Mouse (Mus musculus) ovary, postnatal 36 days (tissue): ENCODE results near the gene Gprc5c.

Experiments
- DNase-seq: peaks from one replicate; pipeline ENCODE4 v3.0.0; 2022; ENCODE audit warnings: low spot score, mixed read lengths

Gene Gprc5c

DNA sequence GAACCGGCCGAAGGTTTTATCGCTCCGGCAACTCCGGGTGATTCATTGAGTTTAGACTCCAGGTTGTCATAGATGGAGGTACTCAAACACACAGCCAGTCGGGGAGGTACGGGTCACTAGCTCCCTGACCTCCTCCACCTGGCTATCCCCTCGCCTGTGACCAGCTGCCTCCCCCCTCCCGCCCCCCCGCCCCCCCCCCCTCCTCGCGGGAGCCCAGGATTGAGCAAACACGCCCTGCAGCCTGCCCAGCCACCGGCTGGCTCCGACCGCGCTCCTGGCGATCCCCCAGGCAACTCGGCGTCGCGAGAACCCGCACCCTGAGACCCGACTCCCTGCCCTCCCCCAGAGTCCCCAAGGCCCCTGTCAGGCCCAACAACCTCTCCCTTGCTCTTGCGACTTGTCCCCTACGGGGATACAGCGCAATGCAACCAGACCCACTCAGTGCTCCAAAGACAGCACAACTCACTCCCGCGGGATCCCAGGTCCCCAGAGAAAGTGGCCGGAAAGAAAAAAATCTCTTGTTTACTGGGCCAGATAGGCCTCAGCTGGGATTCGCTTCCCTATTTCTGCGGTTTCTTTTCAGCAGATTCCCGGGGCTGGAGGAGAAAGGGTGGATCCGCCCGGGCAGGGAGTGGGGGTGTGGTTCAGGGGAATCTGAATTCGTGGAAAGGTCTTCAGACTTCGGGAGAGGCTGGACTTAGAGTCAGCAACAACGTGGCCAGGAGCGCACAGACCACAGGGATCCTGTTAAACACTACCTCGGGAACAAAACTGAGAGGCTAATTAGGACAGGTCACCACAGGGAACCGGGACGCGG is at the start of gene Gprc5c:
Gene Gprc5c, plus strand, starts transcription at position 701 of the 817 bp plus-strand sequence.
- DNase-seq, result peak; percentile 59

DNA sequence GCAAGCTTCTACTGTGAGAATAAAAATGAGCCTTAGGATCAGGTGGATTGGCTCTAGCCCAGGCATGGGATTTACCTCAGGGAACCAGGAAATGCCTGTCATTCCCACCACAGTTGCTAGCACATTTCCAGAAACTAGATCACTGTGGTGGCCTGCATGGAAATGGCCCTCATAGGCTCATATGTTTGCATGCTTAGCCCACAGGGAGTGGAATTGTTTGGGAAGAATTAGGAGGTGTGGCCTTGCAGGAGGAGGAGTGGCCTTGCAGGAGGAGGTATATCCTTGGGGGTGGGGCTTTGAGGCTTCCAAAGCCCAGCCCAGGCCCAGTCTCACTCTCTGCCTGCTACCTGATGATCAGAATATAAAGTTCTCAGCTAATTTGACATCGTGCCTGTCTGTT is 49.0 kb upstream of the Gprc5c start:
- DNase-seq, result no peak

DNA sequence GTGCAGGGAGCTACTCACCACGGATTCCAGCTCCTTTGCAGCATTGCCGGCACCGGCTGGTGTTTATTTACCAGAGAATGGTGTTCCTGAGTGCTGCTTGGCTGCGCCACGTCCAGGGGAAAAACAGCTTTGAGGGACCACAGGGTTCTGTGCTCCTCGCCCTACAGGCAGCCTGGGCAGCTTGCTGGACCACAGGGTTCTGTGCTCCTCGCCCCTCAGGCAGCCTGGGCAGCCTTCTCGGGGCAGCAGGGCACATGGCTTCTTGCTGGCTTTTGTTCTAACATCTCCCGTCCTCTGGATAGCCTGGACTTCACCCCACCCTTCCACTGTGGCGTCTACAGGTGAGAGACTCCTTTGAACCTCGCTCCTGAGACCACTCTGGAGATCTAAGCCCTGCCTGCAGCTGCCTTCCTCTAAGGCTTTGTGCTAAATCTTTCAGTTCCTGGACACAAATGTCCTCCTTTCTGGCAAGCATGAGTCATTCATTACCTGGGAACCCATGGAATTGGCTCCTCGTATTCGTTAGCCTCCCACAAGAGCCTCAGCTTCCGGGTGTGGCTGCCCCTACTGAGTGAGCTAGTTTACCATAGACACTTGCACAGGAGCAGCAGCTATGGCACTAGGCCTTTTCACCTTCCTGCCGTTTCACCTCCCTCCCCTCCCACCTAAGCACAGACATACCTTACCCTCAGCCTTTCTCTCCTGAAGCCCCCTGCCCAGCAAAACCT is 48.2 kb upstream of the Gprc5c start:
- no peak for DNase-seq

DNA sequence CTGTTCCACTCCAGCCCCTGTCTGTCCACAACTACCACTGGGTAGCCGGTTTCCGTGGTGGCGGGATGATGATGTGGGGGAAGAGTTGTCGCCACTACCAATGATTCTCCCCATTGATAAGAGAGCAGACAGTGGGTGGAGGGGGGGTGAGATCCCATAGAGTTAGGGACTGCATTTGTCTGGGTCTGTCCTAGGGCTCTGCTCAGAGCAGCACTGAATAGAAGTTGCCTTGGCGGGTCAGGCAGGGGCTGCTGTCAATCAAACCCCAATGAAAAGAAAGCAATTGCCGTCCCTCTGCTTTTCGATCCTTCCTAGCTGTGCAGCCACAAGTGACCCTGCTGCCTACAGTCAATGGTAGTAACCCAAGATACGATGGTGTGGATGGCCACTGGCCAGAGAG is 47.0 kb upstream of the Gprc5c start:
- no peak for DNase-seq

DNA sequence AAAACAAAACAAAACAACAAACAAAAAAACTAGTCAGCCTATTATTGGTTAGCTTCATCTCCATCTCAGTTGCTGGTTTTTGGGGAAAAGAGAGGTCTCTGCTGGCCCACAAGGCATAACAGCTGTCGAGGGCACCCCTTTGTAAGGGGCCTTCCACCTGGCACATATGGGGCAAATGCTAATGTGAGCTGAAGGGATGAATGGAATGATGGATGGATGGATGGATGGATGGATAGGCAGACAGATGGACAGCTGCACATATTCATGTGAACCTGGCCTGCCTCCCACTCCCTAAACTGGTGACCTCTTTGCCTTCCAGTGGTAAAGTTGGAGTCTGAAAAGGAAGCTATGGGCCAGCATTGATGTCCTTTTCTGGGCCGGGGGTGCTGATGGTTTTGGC is 43.9 kb upstream of the Gprc5c start:
- no peak for DNase-seq

DNA sequence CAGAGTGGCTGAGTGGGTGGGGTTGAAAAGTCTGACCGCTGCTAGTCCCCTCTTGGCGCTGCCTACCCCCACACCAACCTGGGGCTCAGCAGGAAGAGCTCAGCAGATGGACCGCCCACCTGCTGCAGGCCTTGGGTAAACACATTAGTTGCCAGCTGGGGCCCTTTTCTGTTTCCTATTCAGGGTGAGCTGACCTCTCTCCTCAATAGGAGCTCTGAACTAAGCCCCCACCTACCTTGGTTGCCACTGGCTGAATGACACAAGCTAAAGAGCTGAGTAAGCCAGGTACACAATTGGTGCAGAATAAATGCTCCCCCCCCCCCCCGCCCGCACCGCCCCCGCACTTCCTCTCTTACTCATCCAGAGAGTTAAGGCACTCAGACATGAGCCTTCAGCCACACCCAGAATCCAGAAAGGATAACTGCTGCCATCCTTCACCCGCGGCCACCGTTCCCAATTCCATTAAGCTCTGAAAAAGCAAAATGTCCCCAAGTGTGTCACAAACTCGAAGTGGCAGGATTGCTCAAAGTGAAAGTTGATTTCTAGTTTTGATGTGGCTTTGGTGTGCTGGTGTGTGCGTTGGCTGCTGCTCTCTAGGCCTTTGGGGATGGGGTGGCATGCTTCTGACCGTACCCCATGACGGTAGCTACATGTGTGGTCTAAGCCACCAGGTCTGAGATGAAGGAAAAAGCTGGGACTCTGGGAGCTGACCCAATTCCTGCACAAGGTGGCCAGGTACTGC is 43.1 kb upstream of the Gprc5c start:
- no peak for DNase-seq

DNA sequence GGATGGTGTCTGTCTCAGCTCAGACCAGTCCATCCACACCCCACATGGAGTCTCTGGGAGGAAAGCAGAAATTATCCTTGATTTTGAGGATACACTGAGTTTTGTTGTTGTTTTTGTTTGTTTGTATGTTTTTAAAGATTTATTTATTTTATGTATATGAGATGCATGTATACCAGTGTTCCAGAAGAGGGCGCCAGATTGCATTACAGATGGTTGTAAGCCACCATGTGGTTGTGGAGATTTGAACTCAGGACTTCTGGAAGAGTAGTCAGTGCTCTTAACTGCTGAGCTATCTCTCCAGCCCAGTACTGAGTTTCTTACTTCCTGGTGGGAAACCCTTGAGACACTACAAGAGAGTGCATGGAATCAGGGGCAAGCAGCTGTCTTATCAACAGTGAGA is 41.6 kb upstream of the Gprc5c start:
- DNase-seq, result no peak

DNA sequence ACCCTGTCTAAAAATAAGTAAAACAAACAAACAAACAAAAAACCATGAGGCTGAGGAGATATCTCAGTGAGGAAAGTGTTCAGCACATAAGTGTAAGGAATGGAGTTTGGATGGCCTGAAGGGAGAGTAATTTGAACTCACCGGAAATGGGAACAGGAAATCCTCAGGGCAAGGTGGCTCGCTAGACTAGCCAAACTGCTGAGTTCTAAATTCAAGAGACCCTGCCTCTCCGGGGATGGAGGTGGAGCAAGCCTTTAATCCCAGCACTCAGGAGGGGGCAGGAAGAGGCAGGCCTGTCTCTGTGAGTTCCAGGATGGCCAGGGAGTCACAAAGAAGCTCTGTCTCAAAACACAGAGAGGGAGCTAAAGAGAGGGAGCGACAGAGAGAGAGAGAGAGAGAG is 40.6 kb upstream of the Gprc5c start:
- no peak for DNase-seq

DNA sequence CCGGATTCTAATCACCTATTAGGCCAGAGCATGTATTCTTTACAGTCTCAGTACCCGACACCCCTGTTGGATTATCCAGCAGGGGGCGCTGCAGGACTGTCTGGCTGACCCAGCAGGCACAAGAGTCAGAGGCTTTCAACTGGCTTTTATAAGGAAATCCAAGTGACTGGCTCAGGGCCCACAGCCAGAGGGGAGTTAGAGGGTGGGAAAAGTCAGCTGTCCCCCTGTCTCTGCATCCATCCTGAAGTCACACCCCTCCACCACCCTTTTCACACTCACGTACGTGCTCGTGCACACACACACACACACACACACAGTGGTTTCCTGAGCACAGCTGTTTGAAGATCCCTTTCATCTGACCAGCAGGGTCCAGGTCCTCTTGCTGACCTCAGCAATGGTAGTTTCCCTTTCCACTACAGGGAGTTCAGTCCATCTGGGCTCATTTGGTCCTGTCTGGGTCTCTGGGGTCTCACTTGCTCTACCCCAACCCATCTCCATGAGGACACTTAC is 38.2 kb upstream of the Gprc5c start:
- DNase-seq, result peak; percentile 89

DNA sequence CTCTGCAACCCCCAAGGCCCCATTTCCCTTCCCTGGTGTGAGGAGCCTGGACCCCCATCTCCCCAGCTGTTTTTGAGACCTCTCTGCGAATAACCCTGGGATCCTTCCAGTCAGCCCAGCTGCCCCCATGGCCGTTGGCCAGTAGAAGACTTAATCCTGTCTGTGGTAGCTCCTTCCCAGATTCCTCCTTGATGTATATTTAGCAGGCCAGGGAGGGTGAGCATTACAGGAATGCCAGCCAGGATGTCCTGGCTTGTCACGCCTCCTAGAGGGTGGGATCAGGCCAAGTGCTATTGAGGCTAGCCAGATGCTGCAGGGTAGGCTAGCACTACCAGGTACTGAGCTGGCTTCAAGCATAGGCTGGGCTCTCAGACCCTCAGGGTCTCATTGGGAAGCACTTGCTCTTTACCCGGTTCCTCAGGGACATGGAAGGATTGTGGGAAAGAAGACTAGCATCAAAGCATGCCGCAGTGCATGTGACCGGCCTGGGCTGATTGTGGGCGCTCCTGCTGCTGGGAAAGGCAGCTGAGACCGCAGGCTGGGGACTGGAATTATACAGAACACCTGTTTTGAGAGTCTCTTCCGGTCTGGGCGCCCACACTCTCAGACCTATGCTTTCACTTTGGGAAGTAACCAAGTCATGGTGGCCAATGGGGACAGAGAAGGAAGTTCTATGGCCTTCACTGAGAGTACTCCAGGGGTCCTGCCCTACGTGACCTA is 35.9 kb upstream of the Gprc5c start:
- no peak for DNase-seq

DNA sequence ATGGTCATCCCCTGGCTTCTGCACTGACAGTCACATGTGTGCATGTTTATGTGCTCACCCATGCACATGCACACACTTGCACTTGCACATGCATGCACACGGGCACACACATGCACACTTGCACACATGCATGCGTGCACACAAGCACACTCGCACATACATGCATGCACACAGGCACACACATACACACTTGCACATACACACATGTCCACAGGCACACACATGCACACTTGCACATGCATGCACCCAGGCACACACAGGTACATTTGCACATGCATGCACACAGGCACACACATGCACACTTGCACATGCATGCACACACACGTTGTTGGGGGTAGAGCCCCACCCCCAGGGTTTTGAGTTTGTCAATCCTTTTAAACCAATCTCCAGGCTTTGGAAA is 34.0 kb upstream of the Gprc5c start:
- no peak for DNase-seq

DNA sequence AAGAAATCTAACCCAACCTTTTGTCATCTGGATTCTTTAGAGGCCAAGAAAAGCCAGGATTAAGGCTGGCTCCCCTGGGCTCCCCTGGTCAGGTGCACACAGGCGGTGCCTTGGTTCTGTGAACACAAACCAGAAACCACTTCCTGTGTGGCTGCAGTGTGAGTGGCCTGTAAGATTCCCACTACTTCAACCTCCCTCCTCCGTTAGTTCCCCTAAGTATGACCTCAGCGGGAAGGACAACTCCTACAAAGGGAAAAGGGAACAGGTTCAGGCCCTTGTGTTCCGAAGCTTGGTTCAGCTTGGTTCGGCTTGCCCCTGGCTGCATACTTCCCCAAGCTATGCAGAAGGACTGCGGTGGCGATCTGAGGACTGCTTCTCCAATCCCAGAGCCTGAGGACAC is 32.8 kb upstream of the Gprc5c start:
- DNase-seq, result no peak

DNA sequence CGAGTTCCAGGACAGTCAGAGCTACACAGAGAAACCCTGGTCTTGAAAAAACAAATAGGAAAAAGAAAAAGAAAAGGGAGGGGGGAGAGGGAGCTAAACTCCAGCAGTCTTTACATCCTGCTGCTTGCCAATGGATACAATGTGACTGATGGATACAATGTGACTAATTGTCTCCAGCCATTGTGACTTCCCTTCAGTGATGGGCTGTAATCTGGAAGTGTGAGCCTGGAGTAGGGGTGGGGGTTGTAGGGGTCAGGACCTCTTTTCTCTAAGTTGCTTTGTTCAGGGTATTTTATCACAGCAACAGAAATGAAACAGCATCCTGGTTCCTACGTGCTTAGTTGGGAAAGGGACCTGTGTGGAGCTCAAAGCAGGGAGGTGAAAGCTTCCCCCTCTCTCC is 31.8 kb upstream of the Gprc5c start:
- no peak for DNase-seq

DNA sequence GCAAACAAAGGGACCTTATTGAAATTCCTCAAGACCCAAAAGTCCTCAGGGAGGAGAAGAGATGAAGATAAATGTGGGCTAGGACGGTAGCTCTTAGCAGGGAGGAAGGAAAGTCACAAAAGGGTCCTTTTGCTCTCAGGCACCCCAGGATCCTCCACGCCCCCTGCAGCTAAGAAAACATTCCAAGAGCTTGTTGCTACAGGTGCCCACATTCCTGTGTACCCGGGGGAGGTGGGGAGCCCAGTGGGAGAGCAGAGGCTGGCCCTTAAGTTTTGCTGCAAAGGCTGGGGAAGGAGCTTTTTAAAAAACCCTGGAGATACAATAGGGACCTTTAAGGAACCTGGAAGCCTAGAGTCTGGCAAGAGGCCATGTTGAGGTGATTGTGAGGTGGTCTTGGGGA is 30.5 kb upstream of the Gprc5c start:
- DNase-seq, result no peak

DNA sequence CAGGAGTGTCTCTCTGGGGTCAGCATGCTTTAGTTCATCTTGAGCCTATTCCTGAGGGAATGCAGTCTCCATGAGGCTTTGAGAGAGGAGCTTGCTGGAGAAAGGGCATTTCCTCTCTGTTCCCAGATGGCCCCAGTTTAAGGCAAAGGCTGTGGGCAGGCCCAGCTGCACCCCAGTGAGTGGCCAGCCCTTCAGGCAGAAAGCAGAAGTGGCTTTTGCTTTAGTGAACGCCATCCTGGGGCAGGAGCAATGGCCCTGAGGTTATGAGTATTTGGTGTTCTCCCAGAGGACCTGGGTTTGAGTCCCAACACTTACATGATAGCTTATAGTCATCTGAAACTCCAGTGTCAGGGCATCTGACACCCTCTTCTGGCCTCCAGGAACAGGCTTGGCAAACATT is 29.6 kb upstream of the Gprc5c start:
- no peak for DNase-seq

DNA sequence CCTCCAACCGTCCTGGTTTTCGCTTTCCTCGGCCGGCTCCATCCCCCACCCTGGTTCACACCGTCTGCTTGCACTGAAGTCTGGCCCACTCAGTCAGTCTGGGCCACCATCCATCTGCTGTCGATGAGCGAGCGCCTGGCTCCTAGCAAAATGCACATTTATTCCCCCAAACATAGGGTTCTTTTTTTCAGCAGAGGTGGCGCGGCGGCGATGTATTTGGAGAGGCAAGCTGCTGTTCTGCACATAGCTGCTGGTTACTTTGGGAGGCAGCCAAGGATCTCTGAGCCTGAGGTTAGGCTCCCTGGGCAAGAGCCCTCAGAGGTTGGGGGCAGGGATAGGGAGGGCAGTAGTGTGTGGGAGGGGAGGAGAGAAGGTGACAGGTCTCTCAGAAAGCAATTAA is 28.2 kb upstream of the Gprc5c start:
- DNase-seq, result no peak

DNA sequence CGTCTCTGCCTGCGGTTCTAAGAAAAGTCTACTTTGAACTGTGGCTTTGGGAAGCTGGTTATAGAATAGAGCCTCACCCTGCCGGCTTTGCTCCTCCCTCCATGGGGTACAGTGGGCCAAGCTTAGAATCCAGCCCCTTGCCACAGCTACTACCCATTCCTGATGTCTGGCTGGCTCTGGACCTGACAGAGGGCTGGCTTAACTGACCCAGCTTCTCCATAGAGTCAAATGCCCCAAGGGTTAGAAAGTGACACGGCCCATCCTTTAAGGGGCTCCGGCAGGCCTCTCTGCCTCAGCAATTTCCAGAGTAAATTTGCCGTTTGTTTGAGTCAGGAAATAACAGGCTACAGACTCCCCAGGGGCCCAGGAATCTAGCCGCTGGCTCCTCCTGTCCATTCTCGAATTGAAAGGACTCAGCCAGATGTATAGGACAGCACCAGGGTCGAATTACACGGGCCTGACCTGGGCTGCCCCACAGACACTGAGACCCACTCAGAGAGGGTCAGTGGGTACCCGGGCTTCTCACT is 27.7 kb upstream of the Gprc5c start:
- no peak for DNase-seq

DNA sequence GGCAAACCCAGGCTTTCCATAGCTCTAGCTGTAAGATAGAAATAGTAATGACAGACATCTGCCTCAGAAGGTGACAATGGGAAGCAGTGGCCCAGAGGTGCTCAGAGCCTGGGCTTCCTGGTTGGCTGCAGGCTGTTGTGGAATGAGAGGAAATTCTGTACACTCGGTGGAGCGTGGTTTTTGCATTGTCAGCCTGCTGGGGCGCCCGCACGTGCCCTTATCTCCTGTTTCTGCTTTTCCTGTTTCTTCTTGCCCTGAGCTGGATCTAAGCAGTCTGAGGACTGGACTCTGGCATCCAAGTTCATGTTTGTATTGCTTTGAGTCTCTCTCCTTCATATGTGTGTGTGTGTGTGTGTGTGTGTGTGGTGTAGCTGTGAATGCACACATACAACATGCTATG is 24.3 kb upstream of the Gprc5c start:
- no peak for DNase-seq

DNA sequence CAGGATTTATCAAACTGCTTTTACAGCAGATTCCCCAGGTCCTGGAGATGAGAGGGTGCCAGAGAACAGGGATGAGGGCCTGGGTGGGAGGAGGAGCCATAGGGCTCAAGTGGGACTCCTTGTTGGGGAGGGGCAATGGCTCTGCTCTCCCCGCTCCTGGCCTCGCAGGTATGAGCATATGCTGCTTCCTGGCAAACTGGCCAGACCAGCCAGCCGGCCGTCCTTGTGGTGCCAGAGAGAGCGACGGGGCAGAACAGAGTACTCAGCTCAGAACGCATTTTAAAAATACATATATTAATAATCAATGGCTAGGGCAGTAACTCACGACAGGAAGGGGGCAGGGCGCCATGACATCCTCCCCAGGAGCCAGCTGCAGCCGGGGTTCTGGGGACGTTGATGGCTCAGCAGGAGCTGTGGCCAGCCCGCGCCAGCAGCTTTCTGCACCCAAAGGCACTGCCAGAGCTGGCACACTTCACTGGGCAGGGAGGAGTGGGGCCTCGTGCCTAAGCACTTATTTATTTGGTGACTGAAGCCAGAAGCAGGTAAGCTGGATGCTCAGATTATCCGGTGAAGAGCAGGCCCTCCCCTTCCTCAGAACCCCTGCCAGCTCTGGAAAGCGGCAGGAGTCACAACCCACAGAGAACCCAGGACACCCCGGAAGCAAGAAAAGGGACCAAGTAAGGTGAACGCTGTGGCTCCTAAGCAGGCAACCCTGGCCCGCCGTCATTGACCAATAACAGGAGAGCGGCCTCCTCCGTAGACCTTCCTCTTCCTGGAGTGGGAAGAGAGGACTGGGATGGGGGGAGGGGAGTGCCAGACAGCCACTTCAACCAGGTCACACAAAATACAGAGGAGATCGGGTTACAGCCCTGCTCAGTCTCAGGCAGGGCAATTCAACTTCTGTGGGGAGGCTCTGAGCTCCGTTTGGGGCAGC is 21.2 kb upstream of the Gprc5c start:
- peak; percentile 66 for DNase-seq

DNA sequence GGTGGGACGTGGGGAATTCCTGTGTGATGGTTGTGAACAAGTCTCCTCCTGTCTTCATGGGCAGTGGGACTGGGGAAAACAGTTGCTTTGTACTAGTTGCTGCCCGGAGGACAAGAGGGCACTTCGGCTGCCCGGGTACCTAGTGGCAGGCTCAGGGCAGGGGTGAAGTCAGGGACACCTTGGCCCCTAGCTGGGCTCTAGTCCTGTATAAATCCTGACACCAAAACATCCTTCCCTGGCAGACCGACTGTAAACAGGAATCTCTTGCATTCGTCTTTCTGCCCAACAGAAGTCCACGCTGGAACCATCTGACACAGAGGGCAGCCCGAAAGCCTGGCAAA is 20.5 kb upstream of the Gprc5c start:
- no peak for DNase-seq

DNA sequence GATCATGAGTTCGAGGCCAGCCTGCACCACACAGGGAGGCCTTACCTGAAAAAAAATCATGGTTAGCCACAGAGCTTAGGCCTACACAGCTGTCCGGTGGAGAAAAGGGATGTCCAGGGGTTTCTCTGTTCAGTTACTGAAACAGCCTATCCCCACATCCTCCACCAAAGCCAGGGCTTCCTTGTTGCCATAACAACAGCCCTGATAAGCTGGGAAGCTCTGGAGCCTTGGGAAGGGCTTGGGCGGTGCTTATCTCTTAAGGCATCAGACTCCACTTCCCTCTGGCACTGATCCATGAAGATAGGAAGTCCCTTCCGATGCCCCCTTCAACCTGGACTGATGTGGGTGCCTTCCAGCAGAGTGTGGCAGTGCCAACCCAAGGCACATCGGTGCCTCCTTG is 17.8 kb upstream of the Gprc5c start:
- no peak for DNase-seq
